Mouse (Mus musculus) midbrain, embryonic 10.5 days (tissue): ENCODE measurements at regions not wholly inside any gene's neighbourhood (a gene's known extent, or its start where the extent isn't known, plus 50 kb on each side); places are given as distances from the start of the nearest gene placed in this dataset.

Source experiments
- DNase-seq: peaks from one replicate; pipeline ENCODE4 v3.0.0-alpha.2; 2017; ENCODE audit warnings: low spot score
- H3K27ac ChIP-seq: fragments of 300-500 bp; sonication (generic); replicated peaks from 2 replicates; pipeline ENCODE4 v1.5.1; 2016; ENCODE audit warnings: mild to moderate bottlenecking
- H3K27me3 ChIP-seq: fragments of 300-500 bp; sonication (generic); 2 replicates; pipeline ENCODE4 v1.6.1; 2016; ENCODE audit warnings: low read depth, mild to moderate bottlenecking; ENCODE audit not compliant: poor library complexity, severe bottlenecking
- H3K36me3 ChIP-seq: fragments of 300-500 bp; sonication (generic); 2 replicates; pipeline ENCODE4 v1.6.1; 2016; ENCODE audit warnings: mild to moderate bottlenecking, moderate library complexity
- H3K4me1 ChIP-seq: fragments of 300-500 bp; sonication (generic); 2 replicates; pipeline ENCODE4 v1.6.1; 2016
- H3K4me3 ChIP-seq: fragments of 300-500 bp; sonication (generic); 2 replicates; pipeline ENCODE4 v1.5.1; 2016; ENCODE audit warnings: mild to moderate bottlenecking, moderate library complexity
- H3K9me3 ChIP-seq: fragments of 300-500 bp; sonication (generic); replicated peaks from 2 replicates; pipeline ENCODE4 v1.6.1; 2016; ENCODE audit warnings: mild to moderate bottlenecking
- WGBS: fragments of 180-500 bp; shearing (Covaris S2); methylation state at CpG from one replicate; pipeline ENCODE4 v1.1.7; 2016; 5-methylcytosine and 5-hydroxymethylcytosine counted together

GRCm38 (mm10) chr11:31522127-31522526 lies 149.6 kb downstream of the Bod1 start:
- Histone ChIP-seq H3K4me1 (no peaks in the 10 kb centered on the region), H3K9me3 (no peaks in the 10 kb centered on the region), H3K27ac (no peak overlapping the region), H3K4me3 (no peak overlapping the region), H3K36me3 (no peaks in the 10 kb centered on the region), H3K27me3 (no peaks in the 10 kb centered on the region)
- WGBS: 78% methylated on average over 2 of the region's 2 CpGs
- no peak for DNase-seq

GRCm38 (mm10) chr11:31520909-31521308 lies 150.8 kb downstream of the Bod1 start:
- no peaks in the 10 kb centered on the region for H3K4me1 ChIP-seq
- no peak for DNase-seq

GRCm38 (mm10) chr11:31503239-31503916 lies 133.5 kb upstream of the Stc2 start:
- Histone ChIP-seq H3K9me3 (no peaks in the 10 kb centered on the region), H3K4me3 (no peak overlapping the region), H3K27me3 (no peaks in the 10 kb centered on the region), H3K36me3 (no peaks in the 10 kb centered on the region), H3K27ac (no peak overlapping the region), H3K4me1 (no peaks in the 10 kb centered on the region)
- no peak for DNase-seq
- whole genome bisulfite sequencing: 80% methylated on average over 5 of the region's 5 CpGs

More at GRCm38 (mm10) chr11:31520909-31521308, 150.8 kb downstream of the Bod1 start:
- Histone ChIP-seq H3K27me3 (no peaks in the 10 kb centered on the region), H3K4me3 (no peak overlapping the region), H3K36me3 (no peaks in the 10 kb centered on the region), H3K27ac (no peak overlapping the region), H3K9me3 (no peaks in the 10 kb centered on the region)
- WGBS: 88% methylated on average over 4 of the region's 4 CpGs

GRCm38 (mm10) chr11:31485429-31485828 lies 115.6 kb upstream of the Stc2 start:
- no peaks in the 10 kb centered on the region for H3K9me3 ChIP-seq
- H3K27ac ChIP-seq: no peak overlapping the region
- WGBS: 78% methylated on average over 4 of the region's 4 CpGs
- no peaks in the 10 kb centered on the region for H3K4me1 ChIP-seq
- no peaks in the 10 kb centered on the region for H3K36me3 ChIP-seq
- no peak for DNase-seq
- H3K4me3 ChIP-seq: no peak overlapping the region
- H3K27me3 ChIP-seq: no peaks in the 10 kb centered on the region

- no peaks in the 10 kb centered on the region for H3K27me3 ChIP-seq
- H3K36me3 ChIP-seq: no peaks in the 10 kb centered on the region
- H3K9me3 ChIP-seq: no peaks in the 10 kb centered on the region
- no peak for DNase-seq
- H3K4me3 ChIP-seq: no peak overlapping the region
- 95% methylated on average over 1 of the region's 1 CpGs for WGBS
- peaks cover 9% of the 10 kb centered on the region for H3K4me1 ChIP-seq
- no peak overlapping the region for H3K27ac ChIP-seq
These were observed 111.1 kb upstream of the Stc2 start for GRCm38 (mm10) chr11:31481057-31481340.

- Histone ChIP-seq H3K27me3 (no peaks in the 10 kb centered on the region), H3K4me3 (no peak overlapping the region), H3K4me1 (peaks cover 9% of the 10 kb centered on the region), H3K9me3 (no peaks in the 10 kb centered on the region), H3K36me3 (no peaks in the 10 kb centered on the region), H3K27ac (no peak overlapping the region)
- 82% methylated on average over 5 of the region's 5 CpGs for WGBS
- DNase-seq: no peak
These were observed 110.6 kb upstream of the Stc2 start for GRCm38 (mm10) chr11:31480225-31481056.

- Histone ChIP-seq H3K4me3 (no peak overlapping the region), H3K4me1 (peaks cover 17% of the 10 kb centered on the region)
- 68% methylated on average over 1 of the region's 1 CpGs for WGBS
These were observed 107.9 kb upstream of the Stc2 start for GRCm38 (mm10) chr11:31477763-31478162.

GRCm38 (mm10) chr11:31477104-31477503 lies 107.2 kb upstream of the Stc2 start:
- no peaks in the 10 kb centered on the region for H3K9me3 ChIP-seq
- no peaks in the 10 kb centered on the region for H3K36me3 ChIP-seq
- H3K27me3 ChIP-seq: no peaks in the 10 kb centered on the region
- WGBS: 65% methylated on average over 3 of the region's 3 CpGs
- H3K4me1 ChIP-seq: peaks cover 17% of the 10 kb centered on the region
- no peak overlapping the region for H3K27ac ChIP-seq
- no peak for DNase-seq
- H3K4me3 ChIP-seq: no peak overlapping the region

More at GRCm38 (mm10) chr11:31477763-31478162, 107.9 kb upstream of the Stc2 start:
- no peaks in the 10 kb centered on the region for H3K27me3 ChIP-seq
- H3K9me3 ChIP-seq: no peaks in the 10 kb centered on the region
- H3K27ac ChIP-seq: no peak overlapping the region
- no peaks in the 10 kb centered on the region for H3K36me3 ChIP-seq
- no peak for DNase-seq

GRCm38 (mm10) chr11:31473017-31473416 lies 103.1 kb upstream of the Stc2 start:
- no peak overlapping the region for H3K27ac ChIP-seq
- H3K4me1 ChIP-seq: peaks cover 17% of the 10 kb centered on the region
- H3K27me3 ChIP-seq: no peaks in the 10 kb centered on the region
- no peaks in the 10 kb centered on the region for H3K9me3 ChIP-seq
- DNase-seq: no peak
- no peaks in the 10 kb centered on the region for H3K36me3 ChIP-seq
- WGBS: 72% methylated on average over 4 of the region's 4 CpGs
- H3K4me3 ChIP-seq: no peak overlapping the region

GRCm38 (mm10) chr11:31470681-31471414 lies 101.0 kb upstream of the Stc2 start:
- H3K36me3 ChIP-seq: no peaks in the 10 kb centered on the region
- no peaks in the 10 kb centered on the region for H3K27me3 ChIP-seq
- H3K4me1 ChIP-seq: peaks cover 8% of the 10 kb centered on the region
- 80% methylated on average over 2 of the region's 2 CpGs for WGBS
- no peaks in the 10 kb centered on the region for H3K9me3 ChIP-seq
- no peak for DNase-seq
- H3K4me3 ChIP-seq: no peak overlapping the region
- H3K27ac ChIP-seq: no peak overlapping the region

- 86% methylated on average over 1 of the region's 1 CpGs for WGBS
- no peak overlapping the region for H3K27ac ChIP-seq
- no peaks in the 10 kb centered on the region for H3K9me3 ChIP-seq
These were observed 95.0 kb upstream of the Stc2 start for GRCm38 (mm10) chr11:31464844-31465243.

GRCm38 (mm10) chr11:31462440-31462839 lies 92.6 kb upstream of the Stc2 start:
- DNase-seq: no peak
- H3K4me1 ChIP-seq: no peaks in the 10 kb centered on the region
- no peak overlapping the region for H3K27ac ChIP-seq
- no peak overlapping the region for H3K4me3 ChIP-seq
- no peaks in the 10 kb centered on the region for H3K27me3 ChIP-seq
- no peaks in the 10 kb centered on the region for H3K36me3 ChIP-seq
- no peaks in the 10 kb centered on the region for H3K9me3 ChIP-seq

More at GRCm38 (mm10) chr11:31464844-31465243, 95.0 kb upstream of the Stc2 start:
- no peak for DNase-seq
- Histone ChIP-seq H3K27me3 (no peaks in the 10 kb centered on the region), H3K4me3 (no peak overlapping the region), H3K36me3 (no peaks in the 10 kb centered on the region), H3K4me1 (no peaks in the 10 kb centered on the region)

- no peak overlapping the region for H3K27ac ChIP-seq
- no peaks in the 10 kb centered on the region for H3K36me3 ChIP-seq
- no peaks in the 10 kb centered on the region for H3K9me3 ChIP-seq
- no peaks in the 10 kb centered on the region for H3K4me1 ChIP-seq
- no peaks in the 10 kb centered on the region for H3K27me3 ChIP-seq
- DNase-seq: peak; percentile 1
- 89% methylated on average over 4 of the region's 4 CpGs for WGBS
- H3K4me3 ChIP-seq: no peak overlapping the region
These were observed 92.0 kb upstream of the Stc2 start for GRCm38 (mm10) chr11:31461824-31462223.
